Mouse (Mus musculus): ENCODE results near the gene Ush2a.

The Ush2a gene

GRCm38 (mm10) chr1:188261903-188262682 lies at the start of gene Ush2a:
TSS of gene Ush2a (plus strand) at chr1:188262023.
- DNase-seq (ENCODE audit: low read depth, low spot score), result no peak

GRCm38 (mm10) chr1:188214885-188215611 lies 46.8 kb upstream of the Ush2a start:
- DNase-seq (ENCODE audit: low read depth, low spot score), result no peak

- peak; percentile 78 for DNase-seq (ENCODE audit: low read depth, low spot score)
Measured at GRCm38 (mm10) chr1:188221226-188221792, 40.5 kb upstream of the Ush2a start.

- no peak for DNase-seq (ENCODE audit: low read depth, low spot score)
Measured at GRCm38 (mm10) chr1:188233036-188233724, 28.6 kb upstream of the Ush2a start.

GRCm38 (mm10) chr1:188238636-188239035 lies 23.2 kb upstream of the Ush2a start:
- no peak for DNase-seq (ENCODE audit: low read depth, low spot score)

- no peak for DNase-seq (ENCODE audit: low read depth, low spot score)
Measured at GRCm38 (mm10) chr1:188241766-188242165, 20.1 kb upstream of the Ush2a start.

DNA sequence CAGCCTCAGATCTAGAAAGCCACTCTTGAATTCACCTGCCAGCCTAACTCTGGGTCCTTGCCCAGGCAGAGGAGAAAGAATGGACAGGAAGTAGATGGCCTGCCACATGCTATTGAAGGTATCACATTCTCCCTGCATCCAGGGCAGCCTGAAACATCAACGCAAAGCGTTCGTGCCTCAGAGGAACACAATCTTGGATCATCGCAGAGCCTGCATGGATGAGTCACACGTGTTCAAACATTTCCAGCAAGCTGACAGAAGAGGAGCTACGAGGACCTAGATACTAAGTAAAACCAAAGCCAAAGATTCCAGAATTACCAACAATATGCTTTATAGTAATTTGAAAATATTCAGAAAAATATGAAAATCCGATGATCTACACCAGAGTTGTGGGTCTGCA lies 4.3 kb upstream of the Ush2a start:
- DNase-seq (ENCODE audit: low read depth, low spot score), result no peak

DNA sequence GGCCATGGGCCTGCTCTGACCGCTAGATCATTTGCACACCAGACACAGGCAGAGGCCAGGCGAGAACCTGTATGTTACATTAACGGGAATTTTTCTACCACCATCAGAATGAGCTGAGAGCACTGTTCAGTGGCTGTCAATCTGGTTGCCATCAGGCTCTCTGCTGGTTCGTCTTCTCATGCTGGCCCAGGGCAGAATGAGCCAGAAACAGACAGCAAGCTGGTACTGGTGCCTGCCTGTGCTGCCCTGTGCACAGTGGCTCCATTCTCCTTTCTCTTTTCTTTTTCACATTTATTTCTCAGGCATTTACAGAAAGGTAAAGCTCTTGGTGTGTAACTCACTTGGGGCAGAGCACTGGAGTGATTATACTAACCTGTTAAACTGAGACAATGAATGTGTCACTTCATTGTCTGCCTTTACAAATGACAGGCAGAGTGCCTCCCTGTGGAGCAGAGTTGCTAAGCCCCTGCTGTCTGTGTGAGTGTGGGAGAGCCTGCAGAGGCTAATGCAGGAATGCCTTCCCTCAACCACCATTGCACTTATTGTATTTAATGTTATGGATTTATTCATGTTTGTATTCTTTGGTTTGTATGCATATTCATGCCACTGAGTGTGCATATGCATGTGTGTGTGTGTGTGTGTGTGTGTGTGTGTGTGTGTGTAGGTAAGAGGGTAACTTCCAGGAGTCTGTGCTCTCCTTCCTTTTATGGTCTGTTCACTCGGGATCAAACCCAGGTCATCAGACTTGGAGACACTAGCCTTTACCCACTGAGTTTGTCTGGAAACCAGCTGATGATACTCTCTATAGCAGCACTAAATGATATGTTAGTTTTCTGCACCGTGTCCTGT lies 1.3 kb upstream of the Ush2a start:
- no peak for DNase-seq (ENCODE audit: low read depth, low spot score)

DNA sequence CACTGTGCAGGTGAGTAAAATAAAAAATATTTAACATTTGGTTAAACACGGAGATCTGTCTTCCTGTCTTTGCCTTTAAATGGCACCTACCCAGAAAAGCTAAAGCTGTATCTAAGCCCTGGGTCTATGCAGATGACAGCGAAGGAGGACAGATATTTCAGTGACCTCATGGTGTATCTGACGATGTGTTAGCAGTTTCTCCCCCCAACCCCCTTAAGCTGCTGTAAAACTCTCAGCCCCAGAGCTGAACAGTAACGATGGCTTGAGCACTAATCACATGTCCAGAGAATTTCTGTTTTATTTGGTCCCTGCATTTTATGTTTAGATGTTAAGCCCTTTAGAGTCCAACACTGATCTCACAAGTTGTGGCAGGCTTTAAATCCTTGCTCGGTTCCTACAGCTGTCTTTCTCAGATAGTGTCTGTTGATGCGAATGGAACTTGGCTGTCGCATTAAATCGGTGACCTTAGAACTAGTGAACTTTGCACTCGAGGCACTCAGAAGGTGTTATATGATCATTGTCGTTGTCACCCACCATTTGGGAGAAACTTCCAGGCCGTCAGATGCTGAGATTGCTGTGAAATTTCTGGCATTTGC lies 5.4 kb downstream of the Ush2a start:
- DNase-seq (ENCODE audit: low read depth, low spot score), result no peak

GRCm38 (mm10) chr1:188269071-188269470 lies 7.2 kb downstream of the Ush2a start:
- DNase-seq (ENCODE audit: low read depth, low spot score), result no peak

DNA sequence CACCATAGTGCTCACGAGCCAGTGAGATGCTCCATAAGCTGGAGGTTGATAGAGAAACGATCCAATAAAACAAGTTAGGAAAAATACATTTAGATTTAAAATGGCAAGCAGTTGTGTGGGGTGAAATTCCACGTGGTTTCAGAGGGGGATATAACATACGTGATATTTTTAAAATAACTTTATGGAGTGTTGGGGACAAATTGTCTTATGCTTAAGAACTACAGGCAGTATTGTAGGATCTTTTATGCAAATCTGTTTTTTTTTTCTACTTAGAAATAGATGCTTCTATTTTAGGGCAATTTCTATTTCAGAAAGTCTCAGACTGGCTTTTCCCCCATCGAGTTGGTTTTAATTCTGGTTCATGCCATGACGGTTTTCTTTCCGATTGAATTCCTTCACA lies 51.5 kb downstream of the Ush2a start:
- peak; percentile 64 for DNase-seq (ENCODE audit: low read depth, low spot score)

DNA sequence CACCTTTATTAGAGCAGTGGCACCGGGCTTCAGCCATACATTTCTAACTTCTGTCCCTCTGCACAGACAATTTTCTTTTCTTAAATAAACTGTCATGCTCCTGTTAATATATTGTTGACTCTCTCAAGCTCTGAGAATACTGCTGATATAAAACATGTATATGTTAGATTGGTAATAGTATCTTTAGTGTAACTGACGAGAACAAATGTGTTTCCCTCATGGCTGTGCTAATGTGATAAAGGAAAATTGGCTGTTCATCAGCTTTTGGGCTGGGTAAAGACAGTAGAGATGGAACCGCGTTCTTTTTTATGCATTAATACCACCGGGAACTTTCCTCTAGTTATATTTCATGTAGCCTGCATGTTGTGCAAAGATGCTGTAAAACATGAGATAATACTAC lies 54.8 kb downstream of the Ush2a start:
- DNase-seq (ENCODE audit: low read depth, low spot score), result no peak

GRCm38 (mm10) chr1:188320204-188320603 lies 58.4 kb downstream of the Ush2a start:
- DNase-seq (ENCODE audit: low read depth, low spot score), result no peak

DNA sequence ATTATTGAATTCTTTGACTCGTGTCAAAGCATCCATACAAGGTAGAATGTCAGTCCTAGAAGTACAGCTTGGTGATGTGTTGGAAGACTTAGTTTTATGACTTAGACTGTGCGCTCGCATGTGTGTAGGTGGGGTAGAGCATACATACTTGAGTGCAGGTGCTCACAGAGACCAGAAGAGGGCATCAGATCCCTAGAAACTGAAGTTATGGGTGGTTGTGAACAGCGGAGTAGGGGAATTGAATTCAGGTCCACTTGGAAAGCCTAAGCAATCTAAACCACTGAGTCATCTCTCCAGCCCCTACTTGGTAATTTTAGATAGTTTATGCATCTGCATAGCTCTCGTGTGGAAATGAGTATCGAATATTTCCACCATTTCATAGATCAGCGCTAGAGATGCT lies 59.7 kb downstream of the Ush2a start:
- no peak for DNase-seq (ENCODE audit: low read depth, low spot score)

- DNase-seq (ENCODE audit: low read depth, low spot score), result no peak
Measured at GRCm38 (mm10) chr1:188330406-188330805, 68.6 kb downstream of the Ush2a start.

- DNase-seq (ENCODE audit: low read depth, low spot score), result no peak
Measured at GRCm38 (mm10) chr1:188333936-188334335, 72.1 kb downstream of the Ush2a start.

- DNase-seq (ENCODE audit: low read depth, low spot score), result no peak
Measured at GRCm38 (mm10) chr1:188347762-188348161, 85.9 kb downstream of the Ush2a start.

GRCm38 (mm10) chr1:188354726-188355125 lies 92.9 kb downstream of the Ush2a start:
- DNase-seq (ENCODE audit: low read depth, low spot score), result no peak

DNA sequence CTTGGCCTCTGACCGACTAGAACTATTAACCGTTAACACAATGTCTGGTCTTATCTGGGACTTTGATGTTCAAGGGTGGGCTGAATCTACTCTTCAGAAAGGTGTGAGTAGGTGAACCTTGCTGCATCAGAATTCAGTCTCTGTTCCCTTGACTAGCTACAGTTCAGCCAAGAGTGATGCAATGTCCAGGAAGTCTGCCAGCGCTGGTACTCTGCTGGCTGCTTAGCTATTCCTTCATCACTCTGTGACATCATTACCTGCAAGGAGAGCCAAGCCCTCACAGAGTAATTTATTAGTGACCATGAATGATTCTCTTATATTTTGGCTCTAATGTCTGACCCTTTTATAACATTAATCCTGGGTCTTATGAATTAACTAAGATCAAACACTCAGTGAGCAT lies 101.7 kb downstream of the Ush2a start:
- DNase-seq (ENCODE audit: low read depth, low spot score), result no peak

- no peak for DNase-seq (ENCODE audit: low read depth, low spot score)
Measured at GRCm38 (mm10) chr1:188385180-188385579, 123.4 kb downstream of the Ush2a start.

DNA sequence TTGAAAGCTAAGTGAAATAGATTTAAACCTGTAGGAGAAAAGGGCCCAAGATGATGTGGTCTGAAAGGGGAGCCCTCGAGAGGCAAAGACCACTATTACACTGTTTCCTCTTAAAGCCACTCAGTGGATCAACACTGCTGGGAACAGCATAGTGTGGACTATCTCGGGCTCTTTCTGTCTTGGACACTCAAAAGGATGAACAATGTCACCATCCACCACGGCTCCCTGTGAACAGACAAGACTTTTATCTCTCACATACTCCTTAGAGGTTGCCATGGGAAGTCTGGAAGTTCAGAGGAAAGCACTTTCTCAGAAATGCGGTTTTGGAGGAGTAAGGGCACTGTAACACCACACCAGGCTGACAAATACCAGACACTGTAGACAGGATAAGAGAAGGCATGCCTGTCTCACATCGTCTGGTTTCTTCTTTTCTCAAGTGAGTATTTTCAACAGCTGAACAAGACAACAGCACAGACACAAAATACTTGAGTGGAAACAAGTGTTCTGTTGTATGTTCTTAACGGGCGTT lies 124.0 kb downstream of the Ush2a start:
- DNase-seq (ENCODE audit: low read depth, low spot score), result no peak

Data from telencephalon, adult 2 months (tissue).